Mouse (Mus musculus) cerebellum, adult 2 months (tissue): ENCODE data around the gene Cks2.

Source experiments
- CTCF ChIP-seq: fragments of 200-500 bp; IDR thresholded peaks from 2 replicates; pipeline ENCODE4 v1.5.1; 2011; ENCODE audit warnings: low read depth, mild to moderate bottlenecking, control low read depth, low read length, moderate library complexity, borderline replicate concordance; ENCODE audit not compliant: insufficient read depth
- POLR2A ChIP-seq: fragments of 200-500 bp; IDR thresholded peaks from 2 replicates; pipeline ENCODE4 v1.6.1; 2011; ENCODE audit warnings: low read length, control low read depth, borderline replicate concordance; ENCODE audit not compliant: insufficient read depth

- TF ChIP-seq CTCF (no peak), POLR2A (no peak)
Measured at GRCm38 (mm10) chr13:51678687-51679086, 33.7 kb downstream of the Cks2 start.
